Mouse (Mus musculus): ENCODE results near the gene Sowaha.

DNA sequence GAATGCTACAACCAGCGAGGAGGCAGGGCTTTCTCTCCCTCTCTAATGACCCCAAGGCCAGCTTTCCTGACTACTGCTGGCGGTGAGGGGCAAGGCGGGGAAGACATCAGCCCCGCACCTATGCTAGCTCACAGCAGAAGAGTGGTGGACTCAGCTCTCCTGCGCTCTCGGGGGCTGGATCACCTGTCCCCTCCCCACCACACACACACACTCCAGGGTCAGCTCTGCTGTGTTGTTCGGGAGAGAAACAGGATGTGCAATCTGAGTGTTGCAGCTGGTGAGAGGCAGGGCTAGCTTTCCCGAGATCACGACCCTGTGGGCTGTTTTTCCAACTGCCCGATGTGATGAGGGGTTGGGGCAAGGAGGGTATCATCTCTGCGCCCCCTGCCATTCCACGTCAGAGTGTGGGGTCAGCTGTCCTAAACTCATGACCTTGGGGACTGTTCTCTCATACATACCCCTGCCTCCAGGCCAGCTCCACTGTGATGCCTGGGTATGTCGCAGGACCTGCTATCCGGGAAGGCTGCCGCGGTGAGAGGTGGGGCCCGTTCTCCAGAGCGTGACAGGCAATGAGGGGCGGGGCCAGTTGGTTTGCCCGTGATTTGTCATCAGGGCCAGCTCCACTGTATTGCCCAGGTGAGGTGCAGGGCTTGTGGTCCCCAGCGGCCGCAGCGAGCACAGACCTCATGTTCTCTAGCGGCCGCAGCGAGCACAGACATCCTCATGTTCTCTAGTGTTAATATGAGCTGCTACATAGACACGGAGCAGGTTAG lies 6.9 kb upstream of the Sowaha start:
- TF ChIP-seq POLR2A (IDR thresholded peaks at IDR 0.05; ENCODE audit: borderline replicate concordance, extremely low read depth, low read depth, low read length) (no peak), CTCF (IDR thresholded peaks at IDR 0.05; ENCODE audit: insufficient read depth, low read length) (no peak)

Data from lung, adult 2 months (tissue).